Mouse (Mus musculus) brain, embryonic 14.5 days (tissue): Measurements from ENCODE around the gene Emp1. TPM values are rescaled to one million over a fixed set of nuclear protein-coding genes. Genes with fewer than 3 reads are reported as not detected.

Experiments used
- DNase-seq: peaks from one replicate; pipeline ENCODE4 v3.0.0-alpha.2; 2011; ENCODE audit warnings: low read depth
- CTCF ChIP-seq: fragments of 200-500 bp; IDR thresholded peaks from 2 replicates; pipeline ENCODE4 v1.5.1; 2012; ENCODE audit warnings: inconsistent platforms, mild to moderate bottlenecking, moderate library complexity, borderline replicate concordance; ENCODE audit not compliant: insufficient read depth, insufficient read length; ENCODE audit errors: extremely low read depth
- POLR2A ChIP-seq: fragments of 200-500 bp; IDR thresholded peaks from 2 replicates; pipeline ENCODE4 v1.6.1; 2012; ENCODE audit warnings: mild to moderate bottlenecking, inconsistent platforms, borderline replicate concordance; ENCODE audit not compliant: poor library complexity, insufficient read depth, insufficient read length, severe bottlenecking; ENCODE audit errors: extremely low read depth
- polyA plus RNA-seq: library from polyadenylated mRNA; depleted of rRNA; stranded (reverse); fragments of >200 nt; gene quantifications from 2 replicates; pipeline ENCODE4 v1.2.3, GENCODE M21; 2012

Emp1 gene
- polyA plus RNA-seq, 1 experiment = 43.6 TPM

DNA sequence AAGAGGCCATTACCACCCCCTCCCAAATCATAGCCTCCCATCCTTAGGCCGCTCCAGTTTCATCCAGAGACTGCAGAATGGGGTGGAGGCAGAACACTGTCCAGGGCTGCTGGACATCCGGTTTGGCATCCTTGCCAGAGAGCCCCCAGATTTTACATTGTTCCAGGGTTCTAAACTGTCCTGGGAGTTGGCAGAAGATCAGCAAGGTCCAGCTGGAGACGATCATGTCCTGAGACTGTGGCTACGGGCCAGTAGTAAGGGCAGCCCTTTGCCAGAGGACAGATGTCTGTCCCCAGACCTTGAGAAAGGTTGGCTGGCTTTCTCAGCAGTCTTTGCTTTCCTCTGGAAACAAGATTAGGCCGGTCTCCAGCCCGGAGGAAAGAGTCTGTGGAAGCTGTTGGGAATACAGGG is 2.6 kb downstream of the Emp1 start:
- no peak for TF ChIP-seq POLR2A
- TF ChIP-seq CTCF = no peak
- DNase-seq = no peak

- no peak for DNase-seq
- TF ChIP-seq POLR2A = no peak
- TF ChIP-seq CTCF = no peak
These were observed 3.3 kb downstream of the Emp1 start for GRCm38 (mm10) chr6:135365614-135366013.

DNA sequence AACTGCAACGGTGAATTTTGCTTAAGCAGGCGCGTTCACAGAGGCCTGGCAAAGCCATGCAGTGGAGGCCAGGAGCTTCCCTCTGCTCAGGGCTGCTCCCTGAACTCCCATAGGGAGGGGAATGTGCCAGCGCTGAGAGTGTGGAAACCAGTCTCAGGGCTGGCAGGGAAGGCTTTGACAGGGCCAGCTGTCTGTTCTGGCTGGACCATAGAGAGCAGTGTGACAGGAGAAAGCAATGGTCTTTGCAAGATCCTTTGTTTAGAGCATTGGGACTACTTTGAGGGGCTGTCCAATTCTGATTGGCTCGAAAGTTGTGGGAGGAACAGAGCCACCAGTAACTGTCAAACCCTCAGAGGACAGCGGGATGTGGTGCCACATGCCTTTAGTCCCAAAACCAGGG is 5.9 kb downstream of the Emp1 start:
- TF ChIP-seq POLR2A (no peak), CTCF (no peak)
- DNase-seq = peak; percentile 81

GRCm38 (mm10) chr6:135369551-135369968 is 7.2 kb downstream of the Emp1 start:
- peak; percentile 60 for DNase-seq
- no peak for TF ChIP-seq POLR2A
- peak; percentile 38; the same call in 1 of the 2 replicates for TF ChIP-seq CTCF

- no peak for DNase-seq
- no peak for TF ChIP-seq CTCF
- TF ChIP-seq POLR2A = no peak
These were observed 8.6 kb downstream of the Emp1 start for GRCm38 (mm10) chr6:135370954-135371353.

DNA sequence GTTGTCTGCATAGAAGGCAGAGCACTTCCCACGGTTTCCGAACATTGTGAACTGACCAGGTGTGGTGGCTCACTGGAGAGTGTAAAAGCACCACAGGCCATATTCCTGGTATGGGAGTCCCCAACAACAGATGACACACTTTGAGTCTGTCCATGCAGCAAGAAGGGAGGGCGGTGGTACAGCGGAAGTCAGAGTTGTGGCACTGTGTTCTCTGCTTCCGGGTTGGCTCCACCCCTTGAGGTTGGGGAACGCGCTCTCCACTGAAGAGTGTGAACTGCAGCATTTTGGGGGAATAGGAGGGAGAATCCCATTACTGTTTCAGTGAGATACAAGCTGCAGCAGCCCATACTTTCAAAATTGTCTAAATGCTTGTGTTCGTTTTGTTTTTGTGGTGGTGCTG is 11.0 kb downstream of the Emp1 start:
- TF ChIP-seq POLR2A = no peak
- TF ChIP-seq CTCF = no peak
- no peak for DNase-seq

DNA sequence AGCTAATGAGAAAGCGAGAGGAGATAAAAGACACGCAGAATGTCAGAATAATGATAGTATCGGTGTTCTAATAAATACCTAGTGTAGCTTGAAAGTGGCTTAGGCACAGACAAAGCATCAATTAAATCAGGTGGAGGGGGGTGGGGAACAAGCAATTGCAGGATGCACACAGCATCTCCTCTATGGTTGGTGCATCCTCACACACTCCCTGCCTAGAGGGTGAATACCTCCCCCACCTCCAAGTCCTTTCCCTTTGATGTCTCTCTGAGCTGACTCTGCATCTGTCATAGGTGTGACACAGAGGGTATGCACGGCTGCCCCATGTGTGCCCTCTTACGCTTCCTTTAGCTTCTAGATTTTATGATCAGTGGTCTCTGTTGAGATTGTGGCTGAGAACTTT is 13.5 kb downstream of the Emp1 start:
- TF ChIP-seq POLR2A = no peak
- no peak for TF ChIP-seq CTCF
- peak; percentile 58 for DNase-seq

DNA sequence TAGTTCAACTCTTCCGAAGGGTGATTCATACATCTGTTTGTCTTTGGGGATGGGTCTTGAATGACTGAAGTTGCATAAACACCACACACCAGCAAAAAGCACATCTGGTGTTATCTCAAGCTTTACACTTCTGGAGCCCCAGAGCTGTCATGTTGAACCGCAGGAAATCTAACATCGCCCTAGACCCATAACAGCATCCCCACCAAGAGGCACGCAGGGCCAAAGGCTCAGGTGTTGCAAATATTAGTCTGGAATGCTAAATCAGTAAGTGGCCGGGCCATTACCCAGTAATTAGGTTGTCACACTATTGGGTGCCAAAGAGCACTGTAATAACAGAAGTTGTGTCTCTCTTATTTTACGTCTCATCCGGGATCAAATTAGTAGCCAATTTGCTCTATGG is 13.9 kb downstream of the Emp1 start:
- no peak for DNase-seq
- TF ChIP-seq POLR2A = no peak
- no peak for TF ChIP-seq CTCF

- TF ChIP-seq POLR2A (no peak), CTCF (peak; percentile 78; the same call in 1 of the 2 replicates)
- peak; percentile 87 for DNase-seq
These were observed 15.4 kb downstream of the Emp1 start for GRCm38 (mm10) chr6:135377583-135378319.

DNA sequence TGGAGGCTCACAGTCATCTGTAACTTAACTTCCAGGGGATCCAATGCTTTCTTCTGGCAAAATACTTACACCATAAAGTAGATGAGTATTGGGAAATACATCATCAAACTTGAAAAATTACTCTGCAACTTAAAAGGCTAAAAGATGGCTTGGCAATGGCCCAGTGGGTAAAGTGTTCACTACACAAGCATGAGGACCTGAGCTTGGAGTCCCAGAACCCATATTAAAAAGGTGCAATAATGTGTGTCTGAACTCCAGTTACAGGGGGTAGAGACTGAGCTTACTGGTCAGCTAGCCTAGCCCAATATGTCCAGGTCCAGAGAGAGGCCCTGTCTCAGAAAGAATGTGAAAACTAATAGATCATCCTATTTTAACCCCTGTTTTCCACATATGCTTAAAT is 21.6 kb downstream of the Emp1 start:
- no peak for DNase-seq
- TF ChIP-seq CTCF (no peak), POLR2A (no peak)

GRCm38 (mm10) chr6:135385738-135386459 is 23.6 kb downstream of the Emp1 start:
- TF ChIP-seq CTCF (no peak), POLR2A (no peak)
- DNase-seq = no peak

GRCm38 (mm10) chr6:135387653-135388052 is 25.3 kb downstream of the Emp1 start:
- DNase-seq = no peak
- TF ChIP-seq POLR2A (no peak), CTCF (no peak)

DNA sequence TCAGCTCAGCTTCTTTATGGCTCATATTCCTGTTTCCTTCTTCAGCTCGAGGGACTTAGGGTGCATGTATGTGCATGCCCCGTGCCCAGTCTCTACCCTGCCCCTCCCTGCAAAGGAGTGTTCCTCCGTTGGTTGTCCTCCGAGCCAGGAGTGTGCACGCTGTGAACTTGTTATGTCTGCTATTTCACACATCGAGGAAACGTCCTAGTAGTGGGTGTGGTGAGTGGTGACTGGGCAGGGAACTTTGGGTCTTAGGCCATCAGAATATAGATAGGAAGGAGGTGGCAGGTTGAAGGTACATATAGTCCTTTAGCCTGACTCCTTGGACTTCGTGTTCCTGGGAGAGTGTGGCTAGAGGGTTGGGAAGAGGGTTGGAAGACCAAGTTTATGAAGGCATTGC is 26.4 kb downstream of the Emp1 start:
- TF ChIP-seq POLR2A = no peak
- no peak for TF ChIP-seq CTCF
- DNase-seq = no peak
